Mouse (Mus musculus): ENCODE results near the gene Cc2d1a. TPM values are rescaled to one million over a fixed set of nuclear protein-coding genes. Genes with fewer than 3 reads are reported as not detected.

Cc2d1a gene
- polyA plus RNA-seq, 1 experiment: 1.4 TPM

DNA sequence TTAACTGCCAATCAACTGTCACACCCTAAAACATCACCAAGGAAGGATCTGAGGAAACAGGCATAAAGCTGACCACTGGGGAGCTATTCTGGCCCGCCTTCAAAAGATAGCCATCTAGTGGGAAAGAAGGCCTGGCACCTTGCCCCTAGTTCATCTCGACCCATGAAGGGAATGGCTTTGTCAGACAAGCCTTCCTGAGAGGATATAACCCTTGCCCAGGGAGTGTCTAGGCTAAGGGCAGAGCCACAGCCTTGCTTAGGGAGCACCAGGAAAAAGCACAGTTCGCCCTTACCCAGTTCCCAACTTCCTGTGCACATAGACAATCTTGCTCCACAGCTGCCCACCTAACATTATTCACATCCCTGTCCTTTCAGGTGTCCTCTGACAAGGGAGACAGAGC, 44.1 kb downstream of the Cc2d1a start:
- H3K27me3 ChIP-seq (ENCODE audit: control insufficient read depth): no peaks in the 10 kb centered on the region
- H3K4me3 ChIP-seq (replicated peaks): peak overlapping the region; percentile 83
- TF ChIP-seq TAL1 (IDR thresholded peaks at IDR 0.05; ENCODE audit: low read length) (no peak), GATA1 (IDR thresholded peaks at IDR 0.05; ENCODE audit: low read length) (no peak)
- peaks cover 39% of the 10 kb centered on the region for H3K36me3 ChIP-seq (ENCODE audit: control insufficient read depth)
- H3K4me1 ChIP-seq (ENCODE audit: control insufficient read depth): peaks cover 36% of the 10 kb centered on the region
- H3K9me3 ChIP-seq (ENCODE audit: control insufficient read depth, low read length): peaks cover 2% of the 10 kb centered on the region; the same call in 1 of the 2 replicates

DNA sequence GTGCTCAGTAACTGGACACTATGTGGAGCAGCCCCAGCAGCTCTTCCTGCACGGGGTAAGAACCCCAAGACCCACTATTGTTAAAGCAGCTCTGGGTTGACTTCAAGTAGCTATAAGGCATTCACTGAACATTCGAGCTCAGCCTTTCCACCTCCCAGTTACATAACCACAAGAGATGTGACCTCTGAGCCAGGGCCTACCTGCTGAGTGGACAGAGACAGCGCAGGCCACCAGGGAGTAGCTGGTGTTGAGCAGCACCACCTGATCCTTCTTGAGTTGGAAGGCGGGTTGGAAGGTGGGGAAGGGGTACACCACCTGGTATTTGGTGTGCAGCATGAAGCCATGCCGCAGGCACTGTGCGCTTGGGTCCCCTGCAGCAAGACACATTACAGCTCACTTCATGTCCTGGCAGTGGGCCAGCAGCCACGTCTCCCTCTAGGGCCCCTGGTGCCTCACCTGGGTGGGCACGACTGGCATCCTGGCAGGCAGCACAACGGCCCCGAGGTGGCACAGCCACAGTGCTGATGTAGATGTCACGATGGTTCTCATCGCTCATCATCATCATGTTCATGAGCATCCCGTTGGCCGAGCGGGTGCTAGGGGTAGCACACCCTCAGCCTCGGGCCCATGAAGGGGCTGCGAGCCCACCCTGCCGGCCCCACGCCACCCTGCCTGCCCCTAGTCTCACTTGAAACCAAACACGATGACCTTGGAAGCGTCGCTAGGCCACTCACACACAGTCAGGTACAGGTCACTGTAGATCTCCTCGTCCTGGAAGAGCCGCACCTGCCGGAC, 46.1 kb downstream of the Cc2d1a start:
- no peaks in the 10 kb centered on the region for H3K9me3 ChIP-seq (ENCODE audit: control insufficient read depth, low read length)
- peaks cover 59% of the 10 kb centered on the region for H3K36me3 ChIP-seq (ENCODE audit: control insufficient read depth)
- no peak overlapping the region for H3K4me3 ChIP-seq (replicated peaks)
- H3K27me3 ChIP-seq (ENCODE audit: control insufficient read depth): no peaks in the 10 kb centered on the region
- no peak for TF ChIP-seq GATA1 (IDR thresholded peaks at IDR 0.05; ENCODE audit: low read length)
- no peak for TF ChIP-seq TAL1 (IDR thresholded peaks at IDR 0.05; ENCODE audit: low read length)
- peaks cover 36% of the 10 kb centered on the region for H3K4me1 ChIP-seq (ENCODE audit: control insufficient read depth)

GRCm38 (mm10) chr8:84098376-84098775, 49.4 kb downstream of the Cc2d1a start:
- Histone ChIP-seq H3K27me3 (ENCODE audit: control insufficient read depth) (no peaks in the 10 kb centered on the region), H3K36me3 (ENCODE audit: control insufficient read depth) (peaks cover 90% of the 10 kb centered on the region), H3K9me3 (ENCODE audit: control insufficient read depth, low read length) (no peaks in the 10 kb centered on the region), H3K4me3 (replicated peaks) (no peak overlapping the region), H3K4me1 (ENCODE audit: control insufficient read depth) (peaks cover 17% of the 10 kb centered on the region)
- TF ChIP-seq GATA1 (IDR thresholded peaks at IDR 0.05; ENCODE audit: low read length) (no peak), TAL1 (IDR thresholded peaks at IDR 0.05; ENCODE audit: low read length) (no peak)

DNA sequence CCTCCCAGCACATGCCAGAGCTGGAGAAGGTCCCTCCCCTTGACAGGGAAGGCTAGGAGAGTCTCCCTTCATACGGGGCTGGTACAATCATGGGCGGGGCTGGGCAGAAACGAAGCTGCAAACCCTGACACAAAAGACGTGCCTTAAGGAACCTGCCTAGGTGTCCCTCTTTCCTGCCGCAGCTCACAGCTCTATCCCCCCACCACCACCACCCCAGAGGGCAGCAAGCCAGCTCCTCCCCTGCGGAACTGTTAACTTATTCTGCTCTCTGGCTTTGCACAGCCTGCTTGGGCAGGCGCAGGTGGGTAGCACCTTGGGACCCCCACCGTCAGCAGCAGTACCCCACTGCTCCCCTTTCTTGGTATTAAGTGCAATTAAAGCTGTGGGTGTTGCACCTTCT, 51.7 kb downstream of the Cc2d1a start:
- H3K36me3 ChIP-seq (ENCODE audit: control insufficient read depth): peaks cover 90% of the 10 kb centered on the region
- H3K27me3 ChIP-seq (ENCODE audit: control insufficient read depth): no peaks in the 10 kb centered on the region
- TF ChIP-seq TAL1 (IDR thresholded peaks at IDR 0.05; ENCODE audit: low read length): no peak
- TF ChIP-seq GATA1 (IDR thresholded peaks at IDR 0.05; ENCODE audit: low read length): no peak
- H3K9me3 ChIP-seq (ENCODE audit: control insufficient read depth, low read length): no peaks in the 10 kb centered on the region
- no peak overlapping the region for H3K4me3 ChIP-seq (replicated peaks)
- H3K4me1 ChIP-seq (ENCODE audit: control insufficient read depth): no peaks in the 10 kb centered on the region

DNA sequence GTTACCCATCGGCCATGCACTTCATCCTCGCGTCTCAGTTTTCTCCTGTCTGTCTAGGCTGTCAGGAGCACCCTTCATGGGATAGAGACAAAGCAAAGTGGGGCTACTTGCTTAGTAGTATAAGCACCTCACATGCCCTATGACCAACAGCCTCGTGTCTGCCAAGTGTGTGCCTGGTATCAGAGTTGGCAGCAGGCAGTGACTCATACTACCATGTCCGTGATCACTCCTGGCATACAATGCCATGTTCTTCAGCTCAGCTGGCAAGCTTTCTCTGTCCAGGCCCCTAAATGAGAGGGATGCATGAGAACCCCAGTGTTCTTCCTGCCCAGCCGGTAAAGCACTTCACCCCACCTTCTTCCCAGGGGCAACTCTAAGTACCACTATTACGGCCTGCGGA, 57.2 kb downstream of the Cc2d1a start:
- TF ChIP-seq GATA1 (IDR thresholded peaks at IDR 0.05; ENCODE audit: low read length) (no peak), TAL1 (IDR thresholded peaks at IDR 0.05; ENCODE audit: low read length) (no peak)
- no peaks in the 10 kb centered on the region for H3K9me3 ChIP-seq (ENCODE audit: control insufficient read depth, low read length)

GRCm38 (mm10) chr8:84089277-84089676, 58.5 kb downstream of the Cc2d1a start:
- Histone ChIP-seq H3K4me1 (ENCODE audit: control insufficient read depth) (no peaks in the 10 kb centered on the region), H3K27me3 (ENCODE audit: control insufficient read depth) (no peaks in the 10 kb centered on the region), H3K36me3 (ENCODE audit: control insufficient read depth) (peaks cover 83% of the 10 kb centered on the region), H3K9me3 (ENCODE audit: control insufficient read depth, low read length) (no peaks in the 10 kb centered on the region), H3K4me3 (replicated peaks) (no peak overlapping the region)
- TF ChIP-seq TAL1 (IDR thresholded peaks at IDR 0.05; ENCODE audit: low read length): no peak
- TF ChIP-seq GATA1 (IDR thresholded peaks at IDR 0.05; ENCODE audit: low read length): no peak

More for the DNA sequence above, 57.2 kb downstream of the Cc2d1a start:
- H3K27me3 ChIP-seq (ENCODE audit: control insufficient read depth): no peaks in the 10 kb centered on the region
- no peaks in the 10 kb centered on the region for H3K4me1 ChIP-seq (ENCODE audit: control insufficient read depth)
- H3K36me3 ChIP-seq (ENCODE audit: control insufficient read depth): peaks cover 85% of the 10 kb centered on the region
- no peak overlapping the region for H3K4me3 ChIP-seq (replicated peaks)

DNA sequence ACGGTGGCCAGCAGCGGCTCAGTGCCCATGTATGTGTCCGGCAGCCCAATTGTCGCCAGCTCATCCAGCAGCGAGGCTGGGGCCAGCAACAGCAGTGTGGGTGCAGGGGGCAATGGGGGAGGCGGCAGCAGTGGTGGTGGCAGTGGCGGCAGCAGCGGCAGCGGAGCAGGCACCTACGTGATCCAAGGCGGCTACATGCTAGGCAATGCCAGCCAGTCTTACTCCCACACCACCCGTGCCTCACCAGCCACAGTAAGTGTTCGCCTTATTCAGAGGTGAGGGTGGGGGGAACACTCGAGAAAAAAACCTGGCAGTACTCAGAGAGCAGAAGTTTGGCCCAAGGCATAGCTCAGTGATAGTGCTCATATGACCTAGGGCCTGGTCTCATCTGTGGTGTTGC, 59.9 kb downstream of the Cc2d1a start:
- Histone ChIP-seq H3K4me3 (replicated peaks) (no peak overlapping the region), H3K36me3 (ENCODE audit: control insufficient read depth) (peaks cover 81% of the 10 kb centered on the region), H3K4me1 (ENCODE audit: control insufficient read depth) (no peaks in the 10 kb centered on the region), H3K9me3 (ENCODE audit: control insufficient read depth, low read length) (no peaks in the 10 kb centered on the region), H3K27me3 (ENCODE audit: control insufficient read depth) (no peaks in the 10 kb centered on the region)
- no peak for TF ChIP-seq TAL1 (IDR thresholded peaks at IDR 0.05; ENCODE audit: low read length)
- TF ChIP-seq GATA1 (IDR thresholded peaks at IDR 0.05; ENCODE audit: low read length): no peak

DNA sequence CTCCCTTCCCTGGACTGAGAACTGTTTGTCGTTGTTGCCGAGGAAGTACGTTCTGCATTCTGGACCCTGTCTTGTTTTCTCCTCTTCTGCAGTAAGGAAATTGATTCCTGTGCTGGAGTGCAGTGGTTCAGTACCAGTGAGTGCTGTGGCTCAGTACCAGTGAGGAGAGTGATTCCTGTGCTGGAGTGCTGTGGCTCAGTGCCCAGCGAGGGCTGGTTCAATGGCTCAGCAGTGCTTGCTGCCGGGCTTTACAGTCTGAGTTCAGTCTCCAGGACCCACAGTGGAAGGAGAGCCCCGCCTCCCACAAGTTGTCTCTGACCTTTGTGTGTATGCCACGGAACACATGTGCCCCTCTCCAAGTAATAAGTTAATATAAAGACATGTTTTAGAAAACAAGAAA, 60.6 kb downstream of the Cc2d1a start:
- H3K4me3 ChIP-seq (replicated peaks): no peak overlapping the region
- no peaks in the 10 kb centered on the region for H3K4me1 ChIP-seq (ENCODE audit: control insufficient read depth)
- no peaks in the 10 kb centered on the region for H3K9me3 ChIP-seq (ENCODE audit: control insufficient read depth, low read length)
- TF ChIP-seq GATA1 (IDR thresholded peaks at IDR 0.05; ENCODE audit: low read length) (no peak), TAL1 (IDR thresholded peaks at IDR 0.05; ENCODE audit: low read length) (no peak)
- no peaks in the 10 kb centered on the region for H3K27me3 ChIP-seq (ENCODE audit: control insufficient read depth)
- peaks cover 81% of the 10 kb centered on the region for H3K36me3 ChIP-seq (ENCODE audit: control insufficient read depth)

DNA sequence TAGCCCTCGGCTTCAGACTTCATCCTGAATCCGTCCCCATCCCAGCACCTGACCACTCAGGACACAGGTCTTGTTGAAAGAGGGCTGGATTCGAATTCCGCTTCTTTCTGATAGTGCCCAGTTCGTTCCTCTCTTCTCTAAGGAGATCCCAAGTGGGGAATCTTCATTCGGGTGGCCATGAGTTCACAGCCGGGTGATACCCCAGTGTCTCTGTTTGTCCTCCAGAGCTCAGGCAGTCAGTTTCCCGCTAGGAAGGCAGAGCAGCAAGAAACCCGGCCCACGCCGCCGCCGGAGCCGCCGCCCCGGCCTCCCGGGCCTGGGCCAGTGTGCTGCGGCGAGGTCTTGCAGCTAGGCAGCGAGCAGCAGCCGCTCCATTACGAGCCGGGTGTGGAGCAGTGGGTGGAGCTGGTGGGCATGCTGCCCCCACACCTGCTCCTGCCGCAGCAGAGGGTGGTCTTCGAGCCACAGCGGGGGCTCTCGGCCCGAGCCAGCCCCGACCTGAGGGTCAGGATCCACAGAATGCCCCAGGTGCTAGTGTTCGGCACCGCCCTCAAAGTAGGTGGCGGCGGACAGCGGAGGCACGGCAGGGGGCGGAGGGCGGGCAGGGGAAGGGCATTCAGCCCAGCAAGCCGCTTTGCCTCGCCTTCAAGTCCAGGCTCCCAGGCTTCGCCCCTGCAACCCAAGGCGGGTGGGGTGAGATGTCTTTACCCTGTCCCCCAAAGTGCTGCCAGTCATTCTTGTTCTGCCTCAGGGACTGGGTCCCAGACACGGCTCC, 63.2 kb downstream of the Cc2d1a start:
- H3K4me1 ChIP-seq (ENCODE audit: control insufficient read depth): peaks cover 2% of the 10 kb centered on the region; the same call in 1 of the 2 replicates
- TF ChIP-seq GATA1 (IDR thresholded peaks at IDR 0.05; ENCODE audit: low read length) (no peak), TAL1 (IDR thresholded peaks at IDR 0.05; ENCODE audit: low read length) (no peak)
- H3K27me3 ChIP-seq (ENCODE audit: control insufficient read depth): no peaks in the 10 kb centered on the region
- no peaks in the 10 kb centered on the region for H3K9me3 ChIP-seq (ENCODE audit: control insufficient read depth, low read length)
- H3K4me3 ChIP-seq (replicated peaks): no peak overlapping the region
- peaks cover 83% of the 10 kb centered on the region for H3K36me3 ChIP-seq (ENCODE audit: control insufficient read depth)

All from erythroblast, embryonic 14.5 days (primary cell).